Comparison of ENCODE assay signal across 10 mouse cellular contexts in genomic region chr10:79805636-79806035, GRCm38 (mm10). TPM values are rescaled to one million over a fixed set of nuclear protein-coding genes. Genes with fewer than 3 reads are reported as not detected.
DNase-seq lines count a peak whose midpoint lies in the region; ATAC-seq and TF ChIP-seq lines count a peak whose summit lies in the region.
"Had no signal": no experiment of that assay in that cellular context is flagged by ENCODE, and none has a peak within 500 bp of the region (broad histone marks: within the 10 kb centered on the region; RNA-seq: fewer than 3 reads in every experiment).

No protein-coding gene starts in this region.

- H3K27ac ChIP-seq in gastrocnemius, adult 2 months = peak overlapping the region; percentile 85
- peak overlapping the region; percentile 29 to 75; a peak in 3 of 4 replicates for H3K27ac ChIP-seq in heart, embryonic 14.5 days (replicated peaks in 1 of 2; ENCODE audit: control insufficient read depth in 1 of 2, insufficient read depth in 1 of 2, low read depth in 2 of 2, low read length in 2 of 2)
- H3K27ac ChIP-seq in kidney, embryonic 16.5 days (ENCODE audit: low read length) = peak overlapping the region; percentile 81; the same call in 1 of the 2 replicates

- peaks cover 17% of the 10 kb centered on the region for H3K36me3 ChIP-seq in heart, embryonic 14.5 days (ENCODE audit: control insufficient read depth, insufficient read depth, low read length)
- H3K36me3 ChIP-seq in kidney, embryonic 16.5 days (ENCODE audit: insufficient read depth, low read length) = peaks cover 22% of the 10 kb centered on the region

- ATAC-seq in heart, embryonic 14.5 days (ENCODE audit: insufficient number of reproducible peaks, insufficient read depth, low FRiP score, low read depth) = peak; percentile 69
- ATAC-seq in kidney, embryonic 16.5 days (ENCODE audit: low FRiP score, low TSS enrichment) = no peak
- no peak for ATAC-seq in monocyte, adult 5-6 weeks (replicated peaks; ENCODE audit: insufficient number of reproducible peaks, low FRiP score, low TSS enrichment, poor library complexity, severe bottlenecking)

- no peak overlapping the region for H3K9ac ChIP-seq in heart, embryonic 14.5 days (ENCODE audit: low read length)
- 0 out of 2 replicates have a peak overlapping the region, but pooled peaks have one; percentile 10 for H3K9ac ChIP-seq in kidney, embryonic 16.5 days (replicated peaks; ENCODE audit: low read length)

- no peaks in the 10 kb centered on the region for H3K9me3 ChIP-seq in heart, embryonic 14.5 days (ENCODE audit: control insufficient read depth, low read length)
- no peaks in the 10 kb centered on the region for H3K9me3 ChIP-seq in kidney, embryonic 16.5 days (ENCODE audit: low read length)

- H3K4me2 ChIP-seq in heart, embryonic 14.5 days (ENCODE audit: low read length) = peak overlapping the region; percentile 47
- peak overlapping the region; percentile 3; the same call in 1 of the 2 replicates for H3K4me2 ChIP-seq in kidney, embryonic 16.5 days (replicated peaks; ENCODE audit: low read depth, low read length)

- peak overlapping the region; percentile 62 for H3K4me3 ChIP-seq in gastrocnemius, adult 2 months
- peak overlapping the region in 1 of 2 experiments; percentile 12; a peak in 2 of 4 replicates for H3K4me3 ChIP-seq in heart, embryonic 14.5 days (ENCODE audit: control insufficient read depth in 1 of 2, insufficient read depth in 1 of 2, low read depth in 1 of 2, low read length in 2 of 2)
- H3K4me3 ChIP-seq in kidney, embryonic 16.5 days (ENCODE audit: low read length) = no peak overlapping the region

- intact Hi-C loops in gastrocnemius, adult 2 months (cut with DNase I) = loop anchor here (2.0 kb wide), 1 partner anchor 47 kb away; no protein-coding TSS in a partner anchor

- no peaks in the 10 kb centered on the region for H3K27me3 ChIP-seq in heart, embryonic 14.5 days (ENCODE audit: control insufficient read depth, insufficient read depth, low read length)
- no peaks in the 10 kb centered on the region for H3K27me3 ChIP-seq in kidney, embryonic 16.5 days (ENCODE audit: insufficient read depth, low read length)

- H3K4me1 ChIP-seq in heart, embryonic 14.5 days (ENCODE audit: control insufficient read depth in 2 of 2, insufficient read depth in 2 of 2, low read length in 2 of 2) = peaks cover 25 to 28% of the 10 kb centered on the region in 2 experiments
- H3K4me1 ChIP-seq in kidney, embryonic 16.5 days (ENCODE audit: insufficient read depth, low read length) = peaks cover 69% of the 10 kb centered on the region

- no peak for TF ChIP-seq CTCF in gastrocnemius, adult 2 months (IDR thresholded peaks at IDR 0.05)

- 30% methylated on average over 11 of the region's 11 CpGs for WGBS in heart, embryonic 14.5 days
- 20% methylated on average over 11 of the region's 11 CpGs for WGBS in kidney, embryonic 16.5 days

- DNase-seq in gastrocnemius, adult 2 months = peak; percentile 66
- no peak for DNase-seq in gastrocnemius, postnatal 4 days (ENCODE audit: low spot score in 2 of 2)
- DNase-seq in adrenal gland, postnatal 14 days = peak; percentile 69
- no peak for DNase-seq in ovary, postnatal 36 days (ENCODE audit: low spot score)
- no peak for DNase-seq in lung, postnatal 14 days
- DNase-seq: embryo, embryonic 11 days had no signal

RNA-seq across cellular contexts. Expression of gene Palm, which starts 12.3 kb away (rescaled TPM):
- total RNA-seq in gastrocnemius, adult 2 months (2021) = 10 to 100 TPM; 18.1 to 23.0 TPM
- 10 to 100 TPM; 42.1 to 50.8 TPM for total RNA-seq in gastrocnemius, postnatal 4 days (2021)
- total RNA-seq in adrenal gland, postnatal 14 days (2021) = 77.9 and 78.3 TPM in 2 replicates
- polyA plus RNA-seq in heart, embryonic 14.5 days (2014; fragmentation: Nextera tagmentation; extraction: Ambion mirVana) = 58.3 and 68.1 TPM in 2 replicates
- polyA plus RNA-seq in kidney, embryonic 16.5 days (2015; fragmentation: Nextera tagmentation; extraction: Ambion mirVana) = 190 and 194 TPM in 2 replicates
- 21.3 to 30.9 TPM (median 27.0 TPM) in 3 replicates for total RNA-seq in monocyte, adult 5-6 weeks (2017)

RNA-seq across cellular contexts. Expression of gene Prss57, which starts 14.9 kb away (rescaled TPM):
- not detected for total RNA-seq in gastrocnemius, adult 2 months (2021)
- not detected for total RNA-seq in gastrocnemius, postnatal 4 days (2021)
- total RNA-seq in adrenal gland, postnatal 14 days (2021) = not detected in 2 replicates
- 0.08 TPM in 1 of 2 replicates, not detected in the other for polyA plus RNA-seq in heart, embryonic 14.5 days (2014; fragmentation: Nextera tagmentation; extraction: Ambion mirVana)
- not detected in 2 replicates for polyA plus RNA-seq in kidney, embryonic 16.5 days (2015; fragmentation: Nextera tagmentation; extraction: Ambion mirVana)
- total RNA-seq in monocyte, adult 5-6 weeks (2017) = 0.21 to 2.1 TPM in 2 of 3 replicates, not detected in the other
- total RNA-seq: gastrocnemius, postnatal 36 days had no signal

RNA-seq across cellular contexts. Expression of gene Misp, which starts 15.2 kb away (rescaled TPM):
- total RNA-seq in gastrocnemius, adult 2 months (2021) = not detected
- under 1 TPM in 1 of 2 experiments, not detected in 1; 0.42 TPM for total RNA-seq in gastrocnemius, postnatal 4 days (2021)
- total RNA-seq in adrenal gland, postnatal 14 days (2021) = 0.26 TPM in 2 replicates
- 0.61 and 1.5 TPM in 2 replicates for polyA plus RNA-seq in heart, embryonic 14.5 days (2014; fragmentation: Nextera tagmentation; extraction: Ambion mirVana)
- 18.2 and 18.5 TPM in 2 replicates for polyA plus RNA-seq in kidney, embryonic 16.5 days (2015; fragmentation: Nextera tagmentation; extraction: Ambion mirVana)
- not detected in 3 replicates for total RNA-seq in monocyte, adult 5-6 weeks (2017)
- total RNA-seq: gastrocnemius, postnatal 36 days had no signal

RNA-seq across cellular contexts. Expression of gene Fstl3, which starts 28.6 kb away (rescaled TPM):
- total RNA-seq in gastrocnemius, adult 2 months (2021) = 1 to 10 TPM; 1.0 to 1.5 TPM
- 1 to 10 TPM; 1.1 to 2.1 TPM for total RNA-seq in gastrocnemius, postnatal 4 days (2021)
- 5.5 and 6.4 TPM in 2 replicates for total RNA-seq in adrenal gland, postnatal 14 days (2021)
- polyA plus RNA-seq in heart, embryonic 14.5 days (2014; fragmentation: Nextera tagmentation; extraction: Ambion mirVana) = 19.9 and 21.1 TPM in 2 replicates
- polyA plus RNA-seq in kidney, embryonic 16.5 days (2015; fragmentation: Nextera tagmentation; extraction: Ambion mirVana) = 23.9 and 26.4 TPM in 2 replicates
- total RNA-seq in monocyte, adult 5-6 weeks (2017) = 1.3 to 3.3 TPM (median 2.0 TPM) in 3 replicates

RNA-seq across cellular contexts. Expression of gene Rnf126, which starts 38.9 kb away (rescaled TPM):
- total RNA-seq in gastrocnemius, adult 2 months (2021) = 10 to 100 TPM; 46.1 to 53.6 TPM
- total RNA-seq in gastrocnemius, postnatal 4 days (2021) = 10 to 100 TPM; 45.0 to 52.5 TPM
- total RNA-seq in adrenal gland, postnatal 14 days (2021) = 54.7 and 56.5 TPM in 2 replicates
- polyA plus RNA-seq in heart, embryonic 14.5 days (2014; fragmentation: Nextera tagmentation; extraction: Ambion mirVana) = 54.4 and 62.5 TPM in 2 replicates
- polyA plus RNA-seq in kidney, embryonic 16.5 days (2015; fragmentation: Nextera tagmentation; extraction: Ambion mirVana) = 66.4 and 77.0 TPM in 2 replicates
- 3.5 to 18.0 TPM (median 8.8 TPM) in 3 replicates for total RNA-seq in monocyte, adult 5-6 weeks (2017)

Comparison
In these comparisons a context has a peak if more than half of its experiments do, and no peak if none do; other contexts are left out.
1. DNase-seq: peak in gastrocnemius, adult 2 months (single experiment) and adrenal gland, postnatal 14 days (single experiment); none in gastrocnemius, postnatal 4 days (0 of 2), ovary, postnatal 36 days (single experiment) and lung, postnatal 14 days (single experiment).
2. Peak in every context shown above with its lines, with median percentiles within 50 percentile points of each other: H3K27ac ChIP-seq.